Mouse (Mus musculus) lung, embryonic 16.5 days (tissue): ENCODE results near the gene Pip4k2b. TPM values are rescaled to one million over a fixed set of nuclear protein-coding genes. Genes with fewer than 3 reads are reported as not detected.
A peak's percentile ranks its signal among the peaks of the same experiment; 100 is the strongest.

Source experiments
- ATAC-seq: fragments of 200-750 bp; cut with Nextera tagmentation; 2 replicates; pipeline ENCODE4 v1.8.0; 2017; ENCODE audit warnings: low read depth, mild to moderate bottlenecking, moderate library complexity
- H3K27ac ChIP-seq: fragments of 300-500 bp; sonication (generic); 2 replicates; pipeline ENCODE4 v1.5.1; 2014; ENCODE audit warnings: mild to moderate bottlenecking, control low read depth, low read length
- H3K27me3 ChIP-seq: fragments of 300-500 bp; sonication (generic); 2 replicates; pipeline ENCODE4 v1.6.1; 2014; ENCODE audit warnings: low read depth, low read length, mixed read lengths; ENCODE audit not compliant: control insufficient read depth, insufficient read depth
- H3K36me3 ChIP-seq: fragments of 300-500 bp; sonication (generic); 2 replicates; pipeline ENCODE4 v1.6.1; 2014; ENCODE audit warnings: low read length; ENCODE audit not compliant: control insufficient read depth, insufficient read depth
- H3K4me1 ChIP-seq: fragments of 300-500 bp; sonication (generic); replicated peaks from 2 replicates; pipeline ENCODE4 v1.6.1; 2014; ENCODE audit warnings: low read length, mixed read lengths; ENCODE audit not compliant: control insufficient read depth, insufficient read depth
- H3K4me2 ChIP-seq: fragments of 300-500 bp; sonication (generic); 2 replicates; pipeline ENCODE4 v1.6.1; 2014; ENCODE audit warnings: low read depth, low read length, control low read depth
- H3K4me3 ChIP-seq: fragments of 300-500 bp; sonication (generic); 2 replicates; pipeline ENCODE4 v1.5.1; 2014; ENCODE audit warnings: mild to moderate bottlenecking, low read length, control low read depth
- H3K9ac ChIP-seq: fragments of 300-500 bp; sonication (generic); 2 replicates; pipeline ENCODE4 v1.6.1; 2014; ENCODE audit warnings: low read length, control low read depth
- H3K9me3 ChIP-seq: fragments of 300-500 bp; sonication (generic); 2 replicates; pipeline ENCODE4 v1.6.1; 2016; ENCODE audit warnings: low read length; ENCODE audit not compliant: control insufficient read depth
- WGBS: fragments of 180-500 bp; shearing (Covaris S2); extraction: QIAGEN DNeasy Blood & Tissue Kit; methylation state at CpG from one replicate; pipeline ENCODE4 v1.1.7; 2014; 5-methylcytosine and 5-hydroxymethylcytosine counted together
- polyA plus RNA-seq: library from polyadenylated mRNA; unstranded; fragments of >200 nt; fragmentation: Nextera tagmentation; extraction: Ambion mirVana; gene quantifications from 2 replicates; pipeline ENCODE4 v1.2.1, GENCODE M21; 2015

The Pip4k2b gene
- polyA plus RNA-seq, 1 experiment from 2014 or later, result 1.3 TPM

GRCm38 (mm10) chr11:97779968-97780701, 35.6 kb upstream of the Pip4k2b start:
- peak overlapping the region; percentile 97 for H3K4me3 ChIP-seq
- H3K27me3 ChIP-seq, result no peaks in the 10 kb centered on the region
- peaks cover 12% of the 10 kb centered on the region for H3K4me1 ChIP-seq
- ATAC-seq, result no peak
- no peaks in the 10 kb centered on the region for H3K9me3 ChIP-seq
- H3K36me3 ChIP-seq, result peaks cover 41% of the 10 kb centered on the region
- 68% methylated on average over 2 of the region's 2 CpGs for WGBS
- no peak overlapping the region for H3K27ac ChIP-seq
- peak overlapping the region; percentile 99 for H3K9ac ChIP-seq
- H3K4me2 ChIP-seq, result peak overlapping the region; percentile 76

DNA sequence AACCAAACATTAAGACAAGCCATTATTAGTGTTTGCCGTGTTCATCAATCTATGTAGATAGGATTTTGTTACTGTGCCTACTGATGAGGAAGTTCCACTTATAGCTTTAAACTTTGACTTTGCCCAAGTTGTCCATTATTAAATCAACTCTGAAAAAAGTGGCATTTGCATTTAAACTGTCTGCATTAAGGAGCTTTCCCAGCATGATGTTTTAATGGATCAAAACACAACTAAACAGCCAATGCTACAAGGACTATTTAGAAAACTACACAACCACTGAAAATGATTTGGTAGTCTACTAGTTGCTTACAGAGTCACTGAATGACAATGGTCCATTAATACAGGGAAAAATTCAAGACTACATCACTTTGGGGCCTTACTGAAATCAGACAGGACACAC, 34.4 kb upstream of the Pip4k2b start:
- peaks cover 41% of the 10 kb centered on the region for H3K36me3 ChIP-seq
- no peak overlapping the region for H3K4me2 ChIP-seq
- H3K27me3 ChIP-seq, result no peaks in the 10 kb centered on the region
- no peak overlapping the region for H3K4me3 ChIP-seq
- H3K9ac ChIP-seq, result no peak overlapping the region
- no peak for ATAC-seq
- no peaks in the 10 kb centered on the region for H3K9me3 ChIP-seq
- H3K4me1 ChIP-seq, result peaks cover 12% of the 10 kb centered on the region
- no peak overlapping the region for H3K27ac ChIP-seq
- WGBS, result 98% methylated on average over 1 of the region's 1 CpGs

- Histone ChIP-seq H3K9ac (no peak overlapping the region), H3K27ac (no peak overlapping the region), H3K36me3 (peaks cover 41% of the 10 kb centered on the region), H3K4me3 (no peak overlapping the region), H3K27me3 (no peaks in the 10 kb centered on the region), H3K4me2 (no peak overlapping the region), H3K4me1 (peaks cover 12% of the 10 kb centered on the region), H3K9me3 (no peaks in the 10 kb centered on the region)
- 44% methylated on average over 2 of the region's 2 CpGs for WGBS
- no peak for ATAC-seq
These were observed 32.6 kb upstream of the Pip4k2b start for GRCm38 (mm10) chr11:97777129-97777529.

- no peaks in the 10 kb centered on the region for H3K27me3 ChIP-seq
- H3K4me3 ChIP-seq, result no peak overlapping the region
- H3K4me2 ChIP-seq, result no peak overlapping the region
- WGBS, result 56% methylated on average over 5 of the region's 5 CpGs
- no peak overlapping the region for H3K9ac ChIP-seq
- peaks cover 12% of the 10 kb centered on the region for H3K4me1 ChIP-seq
- no peak overlapping the region for H3K27ac ChIP-seq
- no peak for ATAC-seq
- peaks cover 41% of the 10 kb centered on the region for H3K36me3 ChIP-seq
- no peaks in the 10 kb centered on the region for H3K9me3 ChIP-seq
These were observed 32.1 kb upstream of the Pip4k2b start for GRCm38 (mm10) chr11:97776497-97777128.

GRCm38 (mm10) chr11:97775808-97776496, 31.4 kb upstream of the Pip4k2b start, which contains the start of gene 1700001P01Rik:
TSS of gene 1700001P01Rik (minus strand) at chr11:97775918.
- ATAC-seq, result no peak
- Histone ChIP-seq H3K27ac (no peak within 1 kb of the TSS), H3K9ac (no peak within 1 kb of the TSS), H3K4me3 (no peak within 1 kb of the TSS), H3K9me3 (no peaks in the 10 kb centered on the region), H3K36me3 (peaks cover 40% of the 10 kb centered on the region), H3K4me2 (no peak within 1 kb of the TSS), H3K4me1 (peaks cover 9% of the 10 kb centered on the region), H3K27me3 (no peaks in the 10 kb centered on the region)
- 48% methylated on average over 17 of the region's 17 CpGs for WGBS

DNA sequence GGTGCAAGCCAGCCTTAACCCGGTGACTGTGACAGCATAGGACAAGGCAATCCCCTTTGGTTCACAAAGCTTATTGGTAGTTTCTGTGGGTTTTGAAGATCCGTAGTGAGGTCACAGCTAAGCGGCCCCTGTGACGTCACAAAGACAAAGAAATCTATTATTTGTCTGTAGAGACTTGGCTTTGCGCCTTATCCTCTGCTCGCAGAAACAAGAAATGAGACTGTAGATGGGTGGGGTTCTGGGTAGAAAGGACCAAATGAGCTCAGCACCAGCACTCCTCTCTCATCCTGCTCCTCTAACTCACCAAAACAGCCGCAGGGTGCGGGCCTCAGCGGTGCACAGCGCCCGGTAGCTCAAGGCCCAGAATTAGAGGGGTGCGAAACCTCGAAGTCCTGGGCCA, 30.7 kb upstream of the Pip4k2b start:
- H3K9me3 ChIP-seq, result no peaks in the 10 kb centered on the region
- H3K27ac ChIP-seq, result no peak overlapping the region
- peaks cover 1% of the 10 kb centered on the region for H3K4me1 ChIP-seq
- H3K27me3 ChIP-seq, result no peaks in the 10 kb centered on the region
- H3K36me3 ChIP-seq, result peaks cover 33% of the 10 kb centered on the region
- H3K4me2 ChIP-seq, result no peak overlapping the region
- H3K4me3 ChIP-seq, result no peak overlapping the region
- ATAC-seq, result no peak
- 71% methylated on average over 13 of the region's 13 CpGs for WGBS
- no peak overlapping the region for H3K9ac ChIP-seq

GRCm38 (mm10) chr11:97771410-97771809, 26.9 kb upstream of the Pip4k2b start:
- Histone ChIP-seq H3K27ac (no peak overlapping the region), H3K4me2 (no peak overlapping the region), H3K4me1 (peaks cover 3% of the 10 kb centered on the region; the same call in 1 of the 2 replicates), H3K4me3 (no peak overlapping the region), H3K9me3 (no peaks in the 10 kb centered on the region), H3K36me3 (peaks cover under 1% of the 10 kb centered on the region), H3K9ac (no peak overlapping the region), H3K27me3 (no peaks in the 10 kb centered on the region)
- ATAC-seq, result no peak
- WGBS, result 71% methylated on average over 14 of the region's 14 CpGs

GRCm38 (mm10) chr11:97769704-97770103, 25.2 kb upstream of the Pip4k2b start:
- H3K27ac ChIP-seq, result no peak overlapping the region
- H3K27me3 ChIP-seq, result no peaks in the 10 kb centered on the region
- ATAC-seq, result no peak
- no peaks in the 10 kb centered on the region for H3K36me3 ChIP-seq
- no peak overlapping the region for H3K4me2 ChIP-seq
- no peak overlapping the region for H3K4me3 ChIP-seq
- H3K9me3 ChIP-seq, result no peaks in the 10 kb centered on the region
- peaks cover 10% of the 10 kb centered on the region for H3K4me1 ChIP-seq
- no peak overlapping the region for H3K9ac ChIP-seq
- WGBS, result 23% methylated on average over 2 of the region's 2 CpGs
